Mouse (Mus musculus) liver, embryonic 14.5 days (tissue): Measurements from ENCODE around the gene Aacs.

ENCODE experiments used
- CTCF ChIP-seq: IDR thresholded peaks from 2 replicates; pipeline ENCODE4 v1.5.1; 2016; ENCODE audit warnings: antibody characterized with exemption, low read depth, control low read depth
- EP300 ChIP-seq: IDR thresholded peaks from 2 replicates; pipeline ENCODE4 v1.6.1; 2016; ENCODE audit warnings: antibody characterized with exemption, low read depth

DNA sequence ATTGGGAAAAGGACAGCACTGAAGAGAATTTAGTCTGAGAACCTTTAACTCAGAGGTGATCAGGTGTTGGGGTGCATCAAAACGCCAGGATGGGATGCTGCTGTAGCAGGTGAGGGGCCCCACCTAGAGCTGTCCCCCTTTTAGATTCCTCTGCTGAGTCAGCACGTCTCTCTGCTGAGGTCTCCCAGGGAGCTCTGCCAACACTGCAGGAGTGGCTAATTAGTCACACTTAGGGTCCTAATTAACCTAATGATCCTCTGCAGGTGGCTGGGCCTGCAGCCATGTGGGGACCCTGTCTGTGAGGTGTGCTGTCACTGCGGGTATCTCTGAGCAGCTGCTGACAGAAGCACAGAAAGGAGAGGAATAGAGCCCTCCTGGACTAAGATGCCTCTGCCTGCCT, 26.6 kb downstream of the Aacs start:
- no peak for TF ChIP-seq CTCF
- no peak for TF ChIP-seq EP300
